Mouse (Mus musculus): ENCODE measurements around the gene Ncoa3. TPM values are rescaled to one million over a fixed set of nuclear protein-coding genes. Genes with fewer than 3 reads are reported as not detected.

The Ncoa3 gene
- total RNA-seq, 2 experiments from 2014 or later = 8.3 to 8.8 TPM

DNA sequence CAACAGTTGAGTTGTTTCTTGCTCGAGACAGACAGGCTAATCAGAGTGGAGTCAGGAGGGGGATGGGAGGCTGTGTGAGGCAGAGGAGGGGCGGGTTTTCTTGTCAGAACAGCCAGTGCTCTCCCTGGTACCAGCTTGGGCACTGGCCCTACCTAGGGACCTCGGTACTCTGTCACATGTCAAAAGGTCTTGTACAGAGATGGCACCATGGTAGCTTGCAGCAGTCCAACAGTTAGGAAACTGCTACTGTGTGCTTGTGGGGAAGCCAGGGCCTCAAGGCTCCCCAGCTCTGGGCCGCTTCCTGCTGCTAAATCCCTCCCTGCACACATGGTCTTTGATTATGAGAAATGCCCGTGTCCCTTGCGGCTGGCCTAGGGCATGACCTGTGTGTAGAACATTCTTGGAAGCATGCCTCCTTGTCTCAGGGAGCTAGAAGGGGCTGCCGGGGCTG lies 97.7 kb downstream of the Ncoa3 start:
- no peak for ATAC-seq (replicated peaks; ENCODE audit: low FRiP score, low TSS enrichment, poor library complexity, severe bottlenecking)

DNA sequence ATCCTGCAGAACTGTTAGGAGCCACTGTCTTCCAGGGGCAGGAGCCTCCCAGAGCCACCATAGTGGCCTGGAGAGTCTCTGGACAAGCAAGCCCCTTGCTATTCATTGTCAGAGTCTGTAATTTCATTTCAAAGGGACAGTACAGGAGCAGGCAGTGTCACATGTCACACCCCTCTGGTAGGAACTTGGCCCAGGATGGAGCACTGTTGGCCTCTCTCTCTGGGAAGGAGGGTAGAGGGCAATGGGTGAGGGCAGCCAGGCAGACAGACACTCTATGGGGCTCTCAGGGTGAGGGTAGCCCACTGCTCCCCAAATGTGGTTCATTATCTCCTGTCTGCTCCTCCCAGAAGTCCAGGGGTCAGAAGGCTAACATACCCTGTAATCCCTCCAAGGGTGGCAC lies 99.2 kb downstream of the Ncoa3 start:
- no peak for ATAC-seq (replicated peaks; ENCODE audit: low FRiP score, low TSS enrichment, poor library complexity, severe bottlenecking)

DNA sequence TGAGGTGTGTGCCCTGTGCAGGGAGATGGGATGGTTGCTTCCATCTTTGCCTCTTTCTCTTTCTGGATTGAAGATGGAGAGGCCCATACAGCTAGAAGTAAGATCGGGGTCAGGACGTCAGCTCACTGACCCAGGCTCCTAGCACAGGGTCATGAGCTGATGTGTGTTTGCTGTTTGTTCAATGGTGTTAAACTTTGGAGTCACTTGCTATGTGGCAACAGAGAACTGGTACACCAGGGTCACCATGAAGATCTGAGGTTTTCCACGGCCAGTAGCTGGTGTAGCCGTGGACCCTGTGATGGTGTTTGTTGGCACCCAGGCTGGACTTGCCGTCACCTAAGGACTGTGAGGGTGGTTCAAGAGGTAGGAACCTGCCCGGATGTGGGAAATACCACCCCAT lies 100.0 kb downstream of the Ncoa3 start:
- ATAC-seq (replicated peaks; ENCODE audit: low FRiP score, low TSS enrichment, poor library complexity, severe bottlenecking) = no peak

DNA sequence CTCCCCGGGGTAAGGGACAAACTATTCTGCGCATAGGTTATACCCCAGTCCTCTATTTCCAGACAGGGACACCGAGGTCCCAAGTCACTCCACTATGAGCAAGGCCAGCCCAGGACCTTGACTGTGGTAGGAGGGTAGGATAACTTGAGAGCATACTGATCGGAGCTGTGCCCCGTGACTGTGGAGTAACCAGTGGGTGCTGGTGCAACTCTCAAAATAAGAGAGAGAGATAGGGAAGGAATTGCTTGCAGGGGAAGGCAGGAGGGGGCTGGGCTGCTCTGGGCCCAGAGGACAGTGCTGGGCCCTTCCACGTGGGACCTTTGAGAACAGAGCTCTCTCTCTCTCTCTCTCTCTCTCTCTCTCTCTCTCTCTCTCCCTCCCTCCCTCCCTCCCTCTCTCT lies 103.9 kb downstream of the Ncoa3 start:
- no peak for ATAC-seq (replicated peaks; ENCODE audit: low FRiP score, low TSS enrichment, poor library complexity, severe bottlenecking)

DNA sequence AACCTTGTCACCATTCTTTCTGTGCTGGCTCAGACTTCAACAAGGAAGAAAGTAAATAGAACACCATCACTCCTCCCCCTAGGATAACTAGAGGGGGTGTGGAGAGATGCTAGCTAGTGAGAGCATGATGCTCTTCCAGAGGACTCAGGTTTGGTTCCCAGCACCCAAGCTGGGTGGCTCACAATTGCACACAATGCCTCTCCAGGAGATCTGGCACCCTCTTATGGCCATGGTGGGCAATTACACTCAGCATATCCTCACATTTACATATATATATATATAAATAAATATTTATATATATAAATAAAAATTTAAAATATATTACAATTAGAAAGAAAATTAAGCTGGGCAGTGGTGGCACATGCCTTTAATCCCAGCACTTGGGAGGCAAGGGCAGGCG lies 104.4 kb downstream of the Ncoa3 start:
- ATAC-seq (replicated peaks; ENCODE audit: low FRiP score, low TSS enrichment, poor library complexity, severe bottlenecking) = no peak

DNA sequence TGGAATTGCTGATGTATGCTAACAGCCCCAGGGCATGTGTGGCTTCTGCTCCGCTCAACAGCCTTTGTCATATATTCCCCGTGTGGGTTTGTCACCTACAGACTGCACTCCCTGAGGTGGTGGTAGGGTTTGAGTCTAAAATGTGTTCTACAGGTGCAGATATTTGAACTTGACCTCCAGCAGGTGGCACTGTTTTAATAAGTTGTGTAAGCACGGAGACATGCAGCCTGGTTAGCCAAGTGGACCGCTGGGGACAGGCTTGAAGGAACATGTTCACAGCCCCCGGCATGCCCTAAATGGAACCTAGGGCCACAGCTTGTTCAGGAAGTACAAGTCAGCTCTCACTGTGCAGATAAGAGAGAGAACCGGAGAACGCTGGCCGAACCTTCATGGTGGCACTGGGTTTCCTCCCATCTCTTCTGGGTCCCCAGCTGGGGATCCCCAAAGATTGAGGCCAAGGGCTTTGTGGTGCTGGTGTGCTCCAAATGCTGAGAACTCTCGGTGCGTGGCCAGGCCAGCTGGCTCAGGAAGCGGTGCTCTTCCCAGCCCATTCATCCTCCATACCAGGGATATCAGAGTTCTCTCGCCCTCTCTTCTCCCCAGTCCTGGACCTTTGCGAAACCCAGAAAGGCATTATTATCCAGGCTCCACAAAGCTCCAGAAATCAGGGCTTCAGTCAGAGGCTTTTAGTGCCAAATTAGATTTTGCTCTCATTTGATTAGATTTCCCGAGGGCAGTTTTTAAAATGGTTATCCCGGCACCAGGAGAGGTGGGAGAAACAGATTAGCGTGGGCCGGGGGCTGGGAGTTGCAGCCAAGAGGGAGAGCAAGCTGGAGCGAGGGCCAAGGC lies 105.2 kb downstream of the Ncoa3 start:
- peak; percentile 30; the same call in 1 of the 2 replicates for ATAC-seq (replicated peaks; ENCODE audit: low FRiP score, low TSS enrichment, poor library complexity, severe bottlenecking)

DNA sequence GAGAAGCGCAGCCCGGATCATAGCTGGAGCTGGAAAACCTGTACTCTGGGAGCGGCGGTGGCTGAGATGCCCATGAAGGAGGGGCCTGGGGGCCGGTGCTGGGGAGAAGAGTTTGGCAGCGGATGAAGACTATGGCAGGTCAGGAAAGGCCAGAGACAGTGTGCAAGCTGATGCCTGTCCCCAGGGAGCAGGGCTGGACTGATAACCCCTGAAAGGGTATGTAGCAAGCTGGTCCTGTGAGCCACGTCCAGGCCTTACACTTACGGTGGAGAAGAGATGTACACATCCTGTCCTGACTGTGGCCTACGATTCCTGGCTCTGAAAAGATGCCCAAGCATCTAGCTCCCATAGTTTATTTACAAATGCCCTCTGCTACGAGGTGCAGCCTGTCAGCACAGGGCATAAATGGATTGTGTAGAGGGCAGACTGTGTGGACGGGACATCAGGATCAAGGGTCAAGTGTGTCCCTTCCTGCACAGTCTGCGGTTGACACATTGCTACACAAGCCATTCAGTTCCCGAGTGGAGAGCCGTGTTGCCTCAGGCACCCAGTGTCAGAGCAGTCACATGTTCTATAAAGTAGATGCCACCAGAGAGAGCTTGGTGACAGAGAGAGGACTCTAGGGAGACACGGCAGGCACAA lies 106.0 kb downstream of the Ncoa3 start:
- no peak for ATAC-seq (replicated peaks; ENCODE audit: low FRiP score, low TSS enrichment, poor library complexity, severe bottlenecking)

DNA sequence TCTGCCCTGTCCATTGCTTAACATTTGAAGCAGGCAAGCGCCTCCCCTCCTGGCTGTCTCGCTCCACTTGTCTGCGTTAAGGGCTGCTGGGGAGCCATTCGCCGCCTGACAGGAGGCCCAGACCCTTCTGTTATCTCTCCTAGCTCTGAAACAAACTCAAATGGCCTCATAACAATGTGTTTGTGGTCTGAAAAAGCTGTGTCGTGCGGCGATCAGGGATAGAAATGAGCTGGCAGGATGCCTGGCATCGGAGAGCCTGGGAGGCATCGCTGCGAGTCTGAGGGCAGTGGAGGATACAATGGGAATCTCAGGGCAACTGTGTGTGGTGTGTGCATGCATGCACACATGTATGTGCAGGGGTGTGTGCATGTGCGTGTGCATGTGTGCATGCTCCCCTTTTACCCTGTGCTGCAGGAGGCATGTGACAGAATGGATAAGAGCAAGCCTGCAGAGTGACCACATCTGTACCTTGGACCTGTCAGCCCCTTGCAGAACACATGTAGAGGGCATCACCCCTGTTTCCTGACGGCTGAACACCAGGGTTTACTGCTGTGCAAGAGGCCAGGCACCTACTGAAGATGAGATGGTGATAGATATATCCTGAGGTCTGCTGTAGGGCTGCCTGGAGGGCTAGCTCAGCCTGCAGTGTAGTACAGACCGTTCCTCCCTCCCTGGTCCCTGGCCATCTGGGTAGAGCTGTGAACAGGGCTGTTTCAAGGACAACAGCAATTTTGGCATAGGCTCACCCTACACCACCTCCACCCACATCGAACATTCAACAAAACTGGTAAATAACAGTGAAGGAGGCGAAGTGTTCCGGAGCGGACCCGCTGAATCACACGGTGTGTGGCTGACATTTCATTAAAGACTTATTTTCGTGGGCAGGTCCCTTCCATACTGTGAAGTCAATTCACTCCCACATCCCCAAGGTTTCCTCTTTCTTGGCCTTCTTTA lies 108.2 kb downstream of the Ncoa3 start:
- no peak for ATAC-seq (replicated peaks; ENCODE audit: low FRiP score, low TSS enrichment, poor library complexity, severe bottlenecking)

DNA sequence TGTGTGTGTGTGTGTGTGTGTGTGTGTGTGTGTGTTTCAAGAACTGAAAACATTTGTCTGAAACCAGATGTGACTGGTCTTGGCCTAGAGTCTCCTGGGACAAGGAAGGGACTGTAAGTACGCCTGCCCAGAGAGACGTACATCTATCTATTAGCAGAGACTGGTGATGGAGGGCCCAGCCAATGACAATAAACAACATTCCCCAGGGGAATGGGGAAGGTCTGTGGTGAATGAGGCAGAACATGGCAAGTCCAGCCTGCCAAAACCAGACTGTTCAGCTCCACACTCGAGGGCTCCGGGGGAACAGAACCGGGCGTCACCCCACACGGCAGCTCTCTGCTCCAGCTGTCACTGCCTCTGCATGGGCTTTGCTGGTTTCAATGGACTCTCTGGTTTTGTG lies 110.5 kb downstream of the Ncoa3 start:
- no peak for ATAC-seq (replicated peaks; ENCODE audit: low FRiP score, low TSS enrichment, poor library complexity, severe bottlenecking)

DNA sequence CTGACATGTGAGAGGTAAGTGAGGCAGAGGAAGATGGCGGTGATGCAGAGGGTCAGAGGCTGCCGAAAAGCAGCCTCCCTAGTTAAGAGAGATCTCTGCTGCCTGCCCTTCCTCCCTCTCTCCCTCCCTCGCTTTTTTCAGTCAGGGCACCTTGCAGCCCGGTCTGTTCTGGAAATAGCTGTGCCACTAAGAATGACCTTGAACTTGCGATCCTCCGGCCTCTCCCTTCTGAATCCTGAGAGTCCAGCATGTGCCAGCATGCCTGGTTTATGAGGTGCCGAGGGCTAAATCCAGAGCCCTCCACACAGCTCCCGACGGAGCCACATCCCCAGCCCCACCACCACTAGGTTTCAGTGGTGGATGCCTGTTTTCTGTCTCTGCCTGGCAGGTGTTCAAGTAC lies 113.5 kb downstream of the Ncoa3 start:
- ATAC-seq (replicated peaks; ENCODE audit: low FRiP score, low TSS enrichment, poor library complexity, severe bottlenecking) = no peak

DNA sequence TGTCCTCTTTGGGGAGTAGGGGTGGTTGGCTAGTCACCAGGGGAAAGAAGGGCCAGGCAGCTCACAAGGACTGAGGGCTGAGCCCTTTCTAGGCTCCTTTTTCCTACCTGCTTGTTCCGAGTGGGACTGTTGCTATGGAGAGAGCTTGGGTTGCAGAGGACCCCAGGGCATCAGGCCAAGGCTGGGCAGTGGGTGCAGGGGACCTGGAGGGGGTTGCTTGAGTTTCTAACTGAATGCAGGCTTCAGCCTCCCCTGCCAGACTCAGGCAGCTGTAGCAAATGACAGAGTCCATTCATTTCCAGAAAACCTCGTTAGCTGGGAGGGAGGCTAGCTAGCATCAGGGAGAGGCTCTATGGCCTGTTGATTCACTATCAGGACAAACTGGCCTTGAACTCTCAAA lies 114.2 kb downstream of the Ncoa3 start:
- no peak for ATAC-seq (replicated peaks; ENCODE audit: low FRiP score, low TSS enrichment, poor library complexity, severe bottlenecking)

DNA sequence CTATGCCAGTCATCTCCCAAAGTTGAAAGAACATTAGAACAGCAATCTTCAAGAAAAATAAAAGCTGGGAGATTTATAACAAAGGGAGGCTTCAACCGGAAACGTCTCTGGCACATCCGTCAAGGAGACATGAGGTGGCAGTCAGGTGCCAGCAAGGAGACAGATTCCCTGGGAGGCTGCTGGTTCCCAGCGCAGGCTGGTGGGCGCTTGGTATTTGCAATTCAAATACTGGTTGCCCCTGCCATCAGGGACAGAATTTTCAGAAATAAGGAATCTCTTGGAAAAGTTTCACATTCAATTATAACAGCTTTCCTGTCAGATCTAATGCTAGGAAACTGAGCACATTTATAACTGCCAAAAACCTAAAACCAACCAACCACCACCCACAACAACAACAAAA lies 115.5 kb downstream of the Ncoa3 start:
- ATAC-seq (replicated peaks; ENCODE audit: low FRiP score, low TSS enrichment, poor library complexity, severe bottlenecking) = no peak

DNA sequence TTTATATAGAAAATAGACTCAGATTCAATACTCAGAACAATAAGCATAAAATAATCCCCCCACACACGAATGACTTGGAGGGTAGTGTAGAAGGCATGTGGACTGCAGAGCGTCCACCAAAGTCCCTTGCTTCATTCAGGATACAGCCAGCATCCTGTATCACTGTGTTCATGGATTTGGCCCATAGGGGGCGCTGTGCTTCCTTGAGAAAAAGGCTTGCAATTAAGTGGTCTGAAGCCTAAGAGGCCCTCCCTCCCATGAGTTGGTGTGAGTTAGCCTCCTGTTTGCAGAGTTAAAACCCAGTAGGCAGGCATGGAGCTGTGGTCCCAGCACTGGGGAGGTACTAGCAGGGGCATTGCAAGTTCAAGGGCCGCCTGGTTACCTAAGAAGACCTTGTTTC lies 115.9 kb downstream of the Ncoa3 start:
- ATAC-seq (replicated peaks; ENCODE audit: low FRiP score, low TSS enrichment, poor library complexity, severe bottlenecking) = peak; percentile 47; the same call in 1 of the 2 replicates

DNA sequence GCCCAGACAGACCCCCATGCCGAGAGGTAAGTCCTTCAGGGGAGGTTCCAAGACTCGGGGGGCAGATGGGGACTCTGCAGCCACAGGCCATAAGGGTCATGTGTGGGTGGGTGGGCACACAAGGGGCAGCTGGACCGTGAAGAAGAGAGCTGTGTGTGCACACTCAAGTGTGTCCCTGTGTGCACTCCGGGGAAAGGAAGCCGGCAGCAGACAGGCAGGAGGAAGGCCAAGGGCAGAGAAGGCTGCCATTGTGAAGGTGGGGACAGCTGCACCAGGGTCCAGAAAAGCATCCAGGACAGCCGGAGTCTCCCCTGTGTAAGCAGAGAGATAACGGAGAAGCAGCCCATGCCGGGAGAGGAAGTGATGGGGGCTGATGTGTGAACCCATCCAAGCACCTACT lies 118.3 kb downstream of the Ncoa3 start:
- ATAC-seq (replicated peaks; ENCODE audit: low FRiP score, low TSS enrichment, poor library complexity, severe bottlenecking) = no peak

DNA sequence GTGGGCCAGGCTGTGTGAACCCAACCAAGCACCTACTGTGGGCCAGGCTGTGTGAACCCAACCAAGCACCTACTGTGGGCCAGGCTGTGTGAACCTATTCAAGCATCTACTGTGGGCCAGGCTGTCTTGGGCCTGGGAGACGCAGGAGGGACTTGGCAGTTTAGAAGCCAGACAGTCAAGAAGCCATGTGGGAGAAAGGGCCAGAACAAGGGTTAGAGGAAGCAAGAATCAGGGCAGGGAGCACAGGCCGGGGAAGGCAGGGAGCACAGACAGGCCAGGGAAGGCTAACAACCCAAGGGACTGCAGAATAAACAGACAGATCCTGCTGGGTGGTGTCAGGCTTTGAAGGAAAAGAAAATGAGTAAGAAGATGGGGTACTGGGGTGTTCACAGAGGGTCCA lies 118.8 kb downstream of the Ncoa3 start:
- no peak for ATAC-seq (replicated peaks; ENCODE audit: low FRiP score, low TSS enrichment, poor library complexity, severe bottlenecking)

DNA sequence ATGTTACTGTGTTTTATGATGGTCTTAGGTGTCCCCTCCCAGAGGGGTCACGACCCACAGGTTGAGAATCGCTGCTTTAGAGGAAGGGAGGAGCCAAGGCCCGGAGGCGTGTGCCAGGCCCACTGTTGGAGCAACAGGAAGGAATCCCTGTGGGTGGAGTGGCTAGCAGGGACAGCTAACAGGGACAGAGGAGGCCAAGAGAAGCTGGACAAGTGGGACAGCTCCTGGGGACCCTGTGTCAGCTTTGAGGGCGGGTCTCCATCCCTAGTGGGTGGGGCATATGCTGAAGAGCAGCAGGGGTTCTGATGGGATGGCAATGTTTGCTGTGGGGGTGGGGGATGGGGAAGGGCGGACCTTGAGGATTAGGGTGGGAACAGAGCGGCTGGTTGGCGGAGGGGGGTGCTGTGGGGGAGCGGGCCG lies 119.4 kb downstream of the Ncoa3 start:
- ATAC-seq (replicated peaks; ENCODE audit: low FRiP score, low TSS enrichment, poor library complexity, severe bottlenecking) = no peak

DNA sequence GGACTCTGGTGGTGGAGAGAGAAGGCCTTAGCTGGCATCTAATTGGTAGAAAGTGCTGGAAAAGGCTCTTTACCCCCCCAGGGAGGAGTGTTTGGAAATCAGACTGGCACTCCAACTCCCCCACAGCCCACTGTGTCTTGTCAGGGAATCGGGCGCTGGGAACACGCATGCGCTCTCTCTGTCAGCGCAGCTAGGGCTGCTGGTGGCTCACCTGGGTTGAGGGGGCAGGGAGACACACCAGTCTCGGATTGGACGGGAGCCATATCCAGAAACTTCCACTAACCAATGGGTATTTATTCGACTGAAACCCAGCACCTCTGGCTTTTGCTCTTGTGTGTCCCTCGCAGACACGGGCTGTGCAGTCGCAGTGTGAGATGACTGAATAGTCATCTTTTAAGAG lies 120.5 kb downstream of the Ncoa3 start:
- no peak for ATAC-seq (replicated peaks; ENCODE audit: low FRiP score, low TSS enrichment, poor library complexity, severe bottlenecking)

DNA sequence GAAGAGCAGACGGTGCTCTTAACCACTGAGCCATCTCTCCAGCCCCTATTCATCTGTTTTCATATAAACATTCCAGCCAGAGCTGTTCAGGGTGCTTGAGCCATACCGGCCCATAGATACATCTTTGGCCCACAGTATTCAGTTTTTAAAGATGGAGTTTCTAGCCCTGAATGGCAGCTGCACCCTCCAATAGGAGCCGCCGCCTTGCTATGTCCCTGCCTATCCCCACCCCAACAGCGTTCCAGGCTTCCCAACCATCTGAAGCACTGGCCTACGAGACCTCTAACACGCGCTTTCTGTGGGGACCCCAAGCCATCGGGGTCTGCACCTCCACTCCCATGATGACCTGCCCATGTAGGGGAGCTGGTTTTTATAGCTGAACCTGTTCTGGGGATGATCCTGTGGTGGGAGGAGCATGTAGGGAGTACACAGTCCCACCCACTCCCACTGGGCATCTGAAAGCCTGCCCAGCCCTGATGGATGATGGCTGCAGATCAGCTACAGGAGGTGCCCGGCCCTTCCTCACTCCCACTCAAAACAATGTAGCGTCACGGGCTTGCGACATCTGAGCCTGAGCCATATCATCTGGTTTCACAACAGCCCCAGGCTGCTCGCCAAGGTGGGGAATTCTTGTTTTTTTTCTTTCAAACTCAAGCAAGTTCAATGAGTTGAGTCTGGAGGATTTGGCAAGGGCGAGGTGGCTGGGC lies 123.3 kb downstream of the Ncoa3 start:
- ATAC-seq (replicated peaks; ENCODE audit: low FRiP score, low TSS enrichment, poor library complexity, severe bottlenecking) = no peak

DNA sequence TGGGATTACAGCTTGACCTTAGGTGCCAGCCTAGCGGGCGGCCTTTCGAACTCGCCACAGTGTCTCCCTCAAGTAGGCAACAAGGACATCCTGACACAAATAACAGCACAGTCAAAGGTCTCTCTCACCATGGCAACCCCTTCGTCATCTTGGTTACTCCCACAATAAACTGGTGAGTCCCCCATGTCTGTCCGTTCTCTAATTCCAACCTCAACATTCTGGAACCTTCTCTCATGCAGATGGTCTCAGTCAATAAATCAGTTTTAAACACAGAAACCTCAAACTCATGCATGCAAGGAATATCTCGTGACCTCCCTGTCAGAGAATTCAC lies 123.8 kb downstream of the Ncoa3 start:
- ATAC-seq (replicated peaks; ENCODE audit: low FRiP score, low TSS enrichment, poor library complexity, severe bottlenecking) = no peak

DNA sequence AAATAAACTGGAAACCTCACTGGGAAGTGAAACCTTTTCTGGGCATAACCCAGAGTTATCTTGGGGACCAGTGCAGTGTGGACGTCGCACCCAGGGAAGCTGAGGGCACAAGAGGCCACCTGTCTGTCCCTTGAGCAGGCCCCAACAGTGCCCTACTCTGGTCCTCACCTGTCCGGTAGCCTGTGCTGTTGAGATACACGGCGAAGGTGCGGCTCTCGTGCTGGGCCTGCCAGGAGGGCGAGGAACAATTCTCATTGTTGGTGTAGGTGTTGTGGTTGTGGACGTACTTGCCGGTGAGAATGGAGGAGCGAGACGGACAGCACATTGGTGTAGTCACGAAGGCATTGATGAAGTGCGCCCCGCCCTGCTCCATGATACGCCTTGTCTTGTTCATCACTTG lies 124.3 kb downstream of the Ncoa3 start:
- no peak for ATAC-seq (replicated peaks; ENCODE audit: low FRiP score, low TSS enrichment, poor library complexity, severe bottlenecking)
